Mouse (Mus musculus): ENCODE data around the gene Ggta1.

Gene Ggta1

DNA sequence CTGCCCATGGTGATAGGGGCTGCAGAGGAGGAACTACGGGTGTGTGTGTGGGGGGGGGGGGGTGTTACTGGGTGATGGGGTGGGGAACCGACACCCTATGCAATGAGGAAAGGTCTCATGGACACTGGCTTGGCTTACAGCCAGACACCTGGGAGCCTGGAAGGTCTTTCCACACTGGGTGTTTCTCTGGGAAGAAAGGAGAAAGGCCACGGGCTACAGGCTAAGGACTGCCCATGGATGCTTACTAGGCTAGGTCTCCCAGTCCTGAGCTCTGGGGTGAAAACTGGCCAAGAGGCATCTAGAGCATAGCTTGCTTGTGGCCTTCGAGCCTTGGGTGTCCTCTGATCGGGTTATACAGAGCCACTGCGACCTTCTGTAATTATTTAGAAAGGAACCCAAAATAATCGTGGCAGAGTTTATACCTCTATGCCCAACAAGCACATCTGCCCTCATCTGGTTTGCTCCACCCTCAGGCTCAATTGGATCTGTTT lies at the start of gene Ggta1:
Ggta1 (minus strand) TSS at position 441 of the 491 bp plus-strand sequence.
- in situ Hi-C loops (cut with MboI, MseI): loop anchor here (5.0 kb wide), 1 partner anchor 34 kb away; no protein-coding TSS in a partner anchor

GRCm38 (mm10) chr2:35512226-35512625 lies 49.2 kb upstream of the Ggta1 start:
- in situ Hi-C loops (cut with MboI, MseI): no loop called here

DNA sequence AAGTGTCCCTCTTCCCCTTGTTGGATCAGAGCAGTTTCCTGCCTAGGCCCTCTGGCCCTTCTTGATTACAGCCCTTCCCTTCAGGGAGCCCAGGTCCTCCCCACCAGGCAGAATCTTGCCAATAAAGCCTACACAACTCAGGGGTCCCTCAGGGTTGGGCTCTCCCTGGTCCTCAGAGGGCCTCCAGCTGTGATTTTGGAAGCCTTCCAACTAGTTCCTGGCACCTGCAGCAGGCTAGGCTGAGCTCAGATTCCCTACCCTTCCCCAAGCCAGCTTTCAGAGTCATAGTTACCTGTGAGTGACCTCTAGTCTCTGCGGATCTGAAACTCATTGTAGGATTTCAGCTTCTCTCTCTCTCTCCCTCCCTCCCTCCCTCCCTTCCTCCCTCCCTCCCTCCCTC lies 47.9 kb upstream of the Ggta1 start:
- in situ Hi-C loops (cut with MboI, MseI): no loop called here

DNA sequence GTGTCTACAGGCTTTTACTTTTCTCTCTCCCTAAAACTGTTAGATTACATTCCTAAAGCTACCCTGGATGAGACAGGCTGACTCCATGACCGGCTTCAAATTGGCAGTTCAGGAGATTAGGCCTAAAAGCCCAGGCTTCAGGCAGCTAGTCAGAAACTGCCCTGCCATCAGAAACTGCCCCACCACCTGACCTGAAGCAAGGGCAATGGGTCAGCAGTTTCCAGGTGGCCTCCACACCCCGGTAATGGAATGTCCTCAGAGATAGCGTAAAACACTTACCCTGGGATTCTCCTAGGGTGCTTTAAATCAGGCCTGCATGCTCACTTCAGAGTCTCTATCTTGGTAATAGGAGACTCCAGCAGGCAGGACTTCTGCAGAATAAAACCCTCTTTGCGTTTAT lies 46.9 kb upstream of the Ggta1 start:
- in situ Hi-C loops (cut with MboI, MseI): loop anchor here (5.0 kb wide), 1 partner anchor 218 kb away; no protein-coding TSS in a partner anchor

- in situ Hi-C loops (cut with MboI, MseI): loop anchor here (5.0 kb wide), 1 partner anchor 217 kb away; no protein-coding TSS in a partner anchor
These were observed 46.3 kb upstream of the Ggta1 start for GRCm38 (mm10) chr2:35509343-35509667.

DNA sequence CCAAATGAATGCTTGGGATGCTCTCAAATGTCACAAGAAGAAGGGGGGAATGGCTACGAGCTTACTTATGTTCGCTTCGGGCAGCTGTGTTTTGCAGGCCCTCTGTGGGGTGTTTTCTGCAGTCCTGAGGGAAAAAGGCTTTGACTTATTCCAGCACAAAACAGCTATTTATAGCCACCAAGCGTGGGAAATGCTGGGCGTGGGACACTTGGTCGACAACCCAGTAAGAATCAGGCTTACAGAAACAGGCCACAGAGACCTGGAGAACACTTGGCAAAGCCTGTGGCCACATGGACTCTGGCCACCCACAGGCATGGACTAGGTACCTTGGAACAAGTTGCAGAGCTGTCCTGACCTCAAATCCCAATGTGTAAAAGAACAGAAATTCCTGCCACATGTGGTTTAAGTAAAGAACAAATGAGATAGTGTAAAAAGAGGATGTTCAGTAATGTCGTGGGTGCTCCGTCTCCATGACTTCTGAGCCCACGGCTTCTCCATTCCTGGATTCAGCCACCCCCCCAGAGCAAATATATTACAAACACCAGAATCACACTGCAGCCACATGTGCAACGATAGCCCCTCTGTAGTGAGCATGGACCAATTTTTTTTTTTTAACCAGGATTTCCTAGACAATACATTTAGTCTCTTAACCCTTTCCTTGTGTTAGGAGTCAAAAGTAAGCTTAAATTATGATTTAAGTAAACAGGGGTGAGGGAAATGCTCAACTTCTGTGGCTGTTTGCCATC lies 45.7 kb upstream of the Ggta1 start:
- in situ Hi-C loops (cut with MboI, MseI): loop anchor here (5.0 kb wide), 1 partner anchor 216 kb away; no protein-coding TSS in a partner anchor

DNA sequence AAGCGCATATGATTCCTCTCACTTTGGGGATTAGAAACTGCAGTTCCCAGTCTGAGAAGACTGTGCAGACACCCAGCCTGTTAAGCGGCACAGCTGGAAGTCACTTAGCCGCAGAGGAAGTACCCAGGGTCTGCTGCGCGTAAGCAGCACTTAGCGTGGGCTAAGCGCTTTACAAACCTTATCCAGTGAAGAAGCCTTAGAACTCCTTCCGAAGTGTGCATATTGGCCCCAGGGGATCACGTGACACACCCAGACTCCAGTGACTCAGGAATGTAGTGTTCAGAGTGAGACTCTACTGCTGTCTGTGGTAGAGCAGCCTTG lies 44.1 kb upstream of the Ggta1 start:
- in situ Hi-C loops (cut with MboI, MseI): loop anchor here (5.0 kb wide), 1 partner anchor 215 kb away; no protein-coding TSS in a partner anchor

DNA sequence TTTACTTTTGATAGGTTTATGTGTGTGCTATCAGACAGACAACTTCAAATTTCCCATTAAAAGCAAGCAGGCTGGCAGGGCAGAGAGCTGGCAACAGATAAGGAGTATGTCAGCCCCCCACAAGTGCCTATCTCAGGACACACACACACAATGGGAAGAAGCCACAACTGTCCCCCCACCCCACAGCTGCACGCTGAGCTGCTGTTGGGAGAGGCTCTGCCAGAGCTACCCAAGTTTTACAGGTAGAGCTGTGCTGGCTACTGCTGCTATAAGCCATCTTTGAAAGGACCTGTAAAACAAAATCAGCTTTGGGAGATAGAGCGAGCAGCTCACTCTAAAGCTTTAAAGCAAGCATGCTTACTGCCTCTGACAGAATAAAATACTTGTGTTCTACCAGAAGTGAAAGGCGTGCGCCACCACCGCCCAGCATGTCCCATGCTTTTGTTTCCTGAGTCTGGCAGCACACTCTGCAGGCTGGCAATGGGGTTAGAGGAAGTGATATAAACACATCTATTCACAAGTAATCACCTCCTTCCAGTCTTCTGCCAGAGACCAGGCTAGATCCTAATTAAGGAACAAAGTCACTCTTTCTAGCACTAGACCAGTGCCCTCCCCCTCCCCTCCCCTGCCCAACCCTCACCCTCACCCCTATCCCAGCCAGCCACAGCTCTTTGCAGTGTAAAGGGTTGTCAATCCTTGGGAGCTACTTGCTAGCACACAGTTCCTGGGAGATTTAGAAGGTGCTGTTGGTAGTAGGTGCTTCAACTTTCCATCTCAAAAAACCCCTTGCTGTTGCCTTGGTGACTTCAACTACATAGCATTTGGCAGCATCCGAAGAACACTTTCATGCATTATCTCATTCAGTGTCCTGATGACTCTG lies 43.5 kb upstream of the Ggta1 start:
- in situ Hi-C loops (cut with MboI, MseI): loop anchor here (5.0 kb wide), 1 partner anchor 214 kb away; no protein-coding TSS in a partner anchor

- in situ Hi-C loops (cut with MboI, MseI): loop anchor here (5.0 kb wide), 1 partner anchor 213 kb away; no protein-coding TSS in a partner anchor
These were observed 42.7 kb upstream of the Ggta1 start for GRCm38 (mm10) chr2:35505519-35506286.

DNA sequence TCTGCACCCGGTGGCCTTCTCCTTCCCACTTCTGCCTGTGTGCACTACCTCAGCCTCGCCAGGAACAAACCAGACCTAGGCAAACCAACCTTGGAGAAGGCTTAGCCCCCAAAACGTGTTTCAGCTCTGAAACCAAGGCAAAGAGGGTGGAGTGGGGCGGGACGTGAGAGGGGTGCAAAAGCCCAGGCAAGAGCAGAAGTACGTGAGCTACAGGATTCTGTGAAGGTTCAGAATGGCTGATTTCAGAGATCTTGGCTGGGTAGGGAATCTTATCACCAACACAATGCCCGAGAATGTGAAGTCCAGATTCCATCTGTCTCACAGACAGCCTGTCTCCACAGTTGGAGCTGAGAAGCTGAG lies 41.4 kb upstream of the Ggta1 start:
- in situ Hi-C loops (cut with MboI, MseI): no loop called here

DNA sequence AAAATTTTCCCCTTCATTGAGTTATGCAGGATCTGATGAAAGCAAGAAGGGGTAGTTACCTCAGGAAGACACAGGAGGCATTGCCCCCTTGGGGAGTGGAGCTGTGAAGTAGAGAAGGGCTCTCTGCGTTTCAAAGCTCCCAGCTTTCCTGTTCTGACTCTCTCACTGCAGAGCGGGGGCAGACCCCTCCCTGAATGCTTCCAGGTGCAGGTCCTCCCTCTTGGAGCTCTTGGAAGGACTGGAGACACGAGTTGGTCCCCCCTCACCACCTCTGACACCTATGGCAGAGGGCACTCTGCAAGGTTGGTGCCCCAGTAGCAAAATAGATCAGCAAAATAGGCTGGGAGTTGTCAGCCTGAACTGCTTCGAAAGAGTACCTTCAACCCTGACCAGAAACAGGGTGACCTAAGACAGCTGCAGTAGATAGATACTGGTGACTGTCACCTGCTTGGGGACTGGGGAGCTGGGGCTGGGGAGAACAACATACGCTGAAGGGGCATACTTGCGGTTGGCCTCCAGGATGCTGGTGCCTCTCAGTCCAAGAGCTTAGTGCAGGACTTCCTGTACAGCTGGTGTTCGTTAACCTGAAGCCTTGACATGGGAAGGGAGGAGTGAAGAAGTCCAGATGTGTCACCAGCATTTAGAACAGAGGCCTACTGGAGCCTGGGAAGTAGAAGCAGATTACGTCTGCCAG lies 40.8 kb upstream of the Ggta1 start:
- in situ Hi-C loops (cut with MboI, MseI): no loop called here

- in situ Hi-C loops (cut with MboI, MseI): no loop called here
These were observed 40.1 kb upstream of the Ggta1 start for GRCm38 (mm10) chr2:35503021-35503722.

GRCm38 (mm10) chr2:35502561-35502960 lies 39.5 kb upstream of the Ggta1 start:
- in situ Hi-C loops (cut with MboI, MseI): no loop called here

DNA sequence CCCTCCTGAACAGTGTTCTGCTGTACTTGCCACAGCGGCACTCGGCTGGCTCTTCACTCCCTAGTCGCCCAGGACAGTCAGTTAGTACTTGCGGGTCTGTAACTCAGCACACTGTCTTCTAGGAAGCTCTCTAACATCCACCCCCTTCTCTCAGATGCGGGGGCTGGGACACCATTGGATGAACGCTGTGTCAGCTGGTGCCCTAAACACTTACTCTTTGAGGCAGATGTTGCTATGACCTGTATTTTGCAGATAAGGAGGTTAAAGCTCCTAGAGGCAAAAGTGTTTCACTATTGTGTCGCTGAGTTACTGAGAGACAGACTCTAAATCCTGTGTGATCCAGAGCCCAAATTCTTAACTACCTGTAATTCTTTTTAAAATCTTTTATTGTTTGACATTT lies 36.4 kb upstream of the Ggta1 start:
- in situ Hi-C loops (cut with MboI, MseI): loop anchor here (5.0 kb wide), 1 partner anchor 37 kb away; the partner anchor contains the start of gene Ggta1

DNA sequence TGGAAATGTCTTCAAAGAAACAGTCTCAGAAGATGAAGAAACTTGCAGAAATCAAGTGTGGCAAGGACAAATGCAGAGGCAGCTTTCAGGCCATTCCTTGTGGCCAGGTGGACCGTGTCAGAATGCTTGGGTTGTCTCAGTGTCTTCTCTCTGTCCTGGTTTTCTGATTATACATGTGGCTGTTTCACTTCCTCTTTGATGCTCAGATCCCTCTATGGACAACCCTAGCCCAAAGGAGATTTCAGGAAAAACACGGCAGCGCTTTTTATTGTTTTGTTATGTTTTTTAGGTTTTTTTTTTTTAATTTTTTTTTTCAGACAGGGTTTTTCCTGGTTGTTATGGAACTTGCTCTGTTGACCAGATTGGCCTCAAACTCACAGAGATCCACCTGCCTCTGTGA lies 35.9 kb upstream of the Ggta1 start:
- in situ Hi-C loops (cut with MboI, MseI): loop anchor here (5.0 kb wide), 1 partner anchor 37 kb away; the partner anchor contains the start of gene Ggta1

DNA sequence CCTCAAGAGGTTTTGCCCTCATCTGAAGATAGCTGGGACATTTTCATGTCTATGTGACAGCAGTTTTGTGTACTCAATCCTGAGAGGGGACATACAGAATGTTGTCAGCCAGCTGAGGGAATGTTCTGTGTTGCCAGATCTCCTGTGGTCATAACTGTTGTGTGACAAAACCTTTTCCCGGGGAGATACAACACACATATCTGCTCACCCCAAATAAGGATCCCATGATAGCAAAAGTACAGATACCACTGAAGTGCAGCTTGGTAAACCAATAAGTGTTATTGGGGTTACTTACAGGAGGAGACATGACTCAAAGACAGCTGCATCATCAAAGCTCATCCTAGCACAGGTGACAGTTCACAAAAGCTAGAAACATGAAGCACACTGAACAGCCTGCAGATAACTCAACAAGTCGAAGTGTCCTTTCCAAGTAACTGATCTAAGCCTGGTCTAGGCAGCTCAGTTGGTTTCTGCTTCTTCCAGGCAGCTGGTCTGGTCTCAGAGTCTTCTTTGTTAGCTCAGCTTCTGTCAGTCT lies 34.7 kb upstream of the Ggta1 start:
- in situ Hi-C loops (cut with MboI, MseI): loop anchor here (5.0 kb wide), 1 partner anchor 35 kb away; the partner anchor contains the start of gene Ggta1

- in situ Hi-C loops (cut with MboI, MseI): loop anchor here (5.0 kb wide), 1 partner anchor 34 kb away; the partner anchor contains the start of gene Ggta1
These were observed 33.4 kb upstream of the Ggta1 start for GRCm38 (mm10) chr2:35496279-35497013.

- in situ Hi-C loops (cut with MboI, MseI): loop anchor here (5.0 kb wide), 1 partner anchor 33 kb away; the partner anchor contains the start of gene Ggta1
These were observed 32.7 kb upstream of the Ggta1 start for GRCm38 (mm10) chr2:35495486-35496278.
